Mouse (Mus musculus): ENCODE results near the gene Vmn1r221. TPM values are rescaled to one million over a fixed set of nuclear protein-coding genes. Genes with fewer than 3 reads are reported as not detected.

The Vmn1r221 gene
- not detected for polyA plus RNA-seq (2015; fragmentation: Illumina TruSeq; extraction: RNeasy Lipid Tissue Mini Kit (QIAGEN cat#74804); ENCODE audit: low read depth, low replicate concordance)

DNA sequence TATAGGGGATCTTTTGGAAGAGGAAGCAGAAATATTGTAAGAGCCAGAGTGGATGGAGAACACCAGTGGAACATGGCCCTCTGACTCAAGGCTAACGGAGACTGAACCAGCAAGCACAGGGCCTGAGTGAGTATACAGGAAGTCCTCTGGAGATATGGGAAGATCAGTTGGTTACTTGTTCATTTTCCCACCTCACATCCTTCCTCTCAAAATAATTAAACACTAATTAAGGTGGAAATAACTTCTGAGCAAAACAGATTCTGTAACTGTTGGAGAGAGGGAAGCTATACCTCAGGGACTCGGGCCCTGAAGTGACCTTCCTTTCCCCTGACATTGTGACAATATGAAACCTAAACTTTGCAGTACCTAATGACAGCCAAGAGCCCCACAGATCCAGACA, at the start of gene Vmn1r221:
Gene Vmn1r221 (plus strand): TSS at position 301 of the 400 bp plus-strand sequence.

DNA sequence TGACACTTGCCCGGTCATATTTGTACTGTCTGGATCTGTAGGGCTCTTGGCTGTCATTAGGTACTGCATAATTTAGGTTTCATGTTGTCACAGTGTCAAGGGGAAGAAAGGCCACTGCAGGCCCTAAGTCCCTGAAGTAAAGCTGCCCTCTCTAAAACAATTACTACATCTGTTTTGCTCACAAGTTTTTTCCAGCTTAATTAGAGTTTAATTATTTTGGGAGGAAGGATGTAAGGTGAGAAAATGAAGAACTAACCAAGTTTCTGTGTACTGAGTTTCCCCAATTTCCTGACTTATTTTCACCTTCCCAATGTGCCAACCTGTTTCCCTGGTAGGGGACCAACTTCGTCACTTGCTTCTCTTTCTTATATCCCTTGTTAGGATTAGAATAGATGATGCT, 26.1 kb upstream of the Vmn1r221 start, which contains the start of gene Vmn1r220:
Gene Vmn1r220 (minus strand): TSS at position 101 of the 400 bp plus-strand sequence.

DNA sequence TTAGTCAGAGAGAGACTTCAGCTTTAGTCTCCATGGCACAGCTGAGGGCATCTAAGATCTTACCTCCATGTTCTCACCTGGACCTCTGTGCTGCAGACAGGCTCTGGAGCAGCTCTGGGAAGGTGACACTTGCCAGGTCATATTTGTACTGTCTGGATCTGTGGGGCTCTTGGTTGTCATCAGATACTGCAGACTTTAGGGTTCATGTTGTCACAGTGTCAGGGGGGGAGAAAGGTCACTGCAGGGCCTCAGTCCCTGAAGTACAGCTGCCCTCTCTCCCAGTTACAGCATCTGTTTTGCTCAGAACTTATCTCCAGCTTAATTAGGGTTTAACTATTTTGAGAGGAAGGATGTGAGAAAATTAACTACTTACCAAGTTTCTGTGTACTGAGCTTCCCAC, 21.9 kb downstream of the Vmn1r221 start, which contains the start of gene Vmn1r222:
Gene Vmn1r222 (minus strand): TSS at position 101 of the 400 bp plus-strand sequence.

DNA sequence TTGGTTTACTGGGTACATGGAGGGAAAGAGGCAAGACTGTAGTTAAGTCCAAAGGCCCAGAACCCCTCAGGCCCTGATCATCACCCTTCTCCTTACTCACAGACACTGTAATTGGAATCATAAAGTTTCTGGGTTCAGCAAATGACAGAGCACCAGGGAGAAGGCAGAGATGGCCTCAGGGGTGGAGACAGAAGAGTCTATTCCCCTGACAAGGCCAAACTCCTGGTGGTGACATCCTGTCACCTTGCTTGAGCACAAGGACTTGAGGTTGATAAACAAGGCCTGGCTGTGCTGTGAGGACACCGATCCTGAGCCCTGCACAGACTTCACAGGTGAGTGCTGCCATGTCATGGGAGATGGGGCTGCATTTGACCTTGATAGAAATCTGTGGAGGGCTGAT, 32.9 kb downstream of the Vmn1r221 start, which contains the start of gene Vmn1r223:
Gene Vmn1r223 (plus strand): TSS at position 301 of the 400 bp plus-strand sequence.

Other genes starting within 250 kb of the Vmn1r221 start
- not detected for gene Vmn1r213, start 206.5 kb upstream of the Vmn1r221 start, polyA plus RNA-seq (2015; fragmentation: Illumina TruSeq; extraction: RNeasy Lipid Tissue Mini Kit (QIAGEN cat#74804); ENCODE audit: low read depth, low replicate concordance)
- not detected for gene Vmn1r214, start 183.7 kb upstream of the Vmn1r221 start, polyA plus RNA-seq (2015; fragmentation: Illumina TruSeq; extraction: RNeasy Lipid Tissue Mini Kit (QIAGEN cat#74804); ENCODE audit: low read depth, low replicate concordance)
- not detected for gene Vmn1r215, start 146.1 kb upstream of the Vmn1r221 start, polyA plus RNA-seq (2015; fragmentation: Illumina TruSeq; extraction: RNeasy Lipid Tissue Mini Kit (QIAGEN cat#74804); ENCODE audit: low read depth, low replicate concordance)
- gene Vmn1r217, start 95.9 kb upstream of the Vmn1r221 start, polyA plus RNA-seq (2015; fragmentation: Illumina TruSeq; extraction: RNeasy Lipid Tissue Mini Kit (QIAGEN cat#74804); ENCODE audit: low read depth, low replicate concordance), result not detected
- gene Vmn1r218, start 81.0 kb upstream of the Vmn1r221 start, polyA plus RNA-seq (2015; fragmentation: Illumina TruSeq; extraction: RNeasy Lipid Tissue Mini Kit (QIAGEN cat#74804); ENCODE audit: low read depth, low replicate concordance), result not detected
- gene Vmn1r219, start 54.8 kb upstream of the Vmn1r221 start, polyA plus RNA-seq (2015; fragmentation: Illumina TruSeq; extraction: RNeasy Lipid Tissue Mini Kit (QIAGEN cat#74804); ENCODE audit: low read depth, low replicate concordance), result not detected
- gene Vmn1r220, start 26.2 kb upstream of the Vmn1r221 start, polyA plus RNA-seq (2015; fragmentation: Illumina TruSeq; extraction: RNeasy Lipid Tissue Mini Kit (QIAGEN cat#74804); ENCODE audit: low read depth, low replicate concordance), result not detected
- not detected for gene Vmn1r222, start 21.8 kb downstream of the Vmn1r221 start, polyA plus RNA-seq (2015; fragmentation: Illumina TruSeq; extraction: RNeasy Lipid Tissue Mini Kit (QIAGEN cat#74804); ENCODE audit: low read depth, low replicate concordance)
- not detected for gene Vmn1r223, start 33.0 kb downstream of the Vmn1r221 start, polyA plus RNA-seq (2015; fragmentation: Illumina TruSeq; extraction: RNeasy Lipid Tissue Mini Kit (QIAGEN cat#74804); ENCODE audit: low read depth, low replicate concordance)
- gene Zfp322a, start 155.1 kb downstream of the Vmn1r221 start, polyA plus RNA-seq (2015; fragmentation: Illumina TruSeq; extraction: RNeasy Lipid Tissue Mini Kit (QIAGEN cat#74804); ENCODE audit: low read depth, low replicate concordance), result 30.7 TPM
- 6.8 TPM for gene Abt1, start 209.7 kb downstream of the Vmn1r221 start, polyA plus RNA-seq (2015; fragmentation: Illumina TruSeq; extraction: RNeasy Lipid Tissue Mini Kit (QIAGEN cat#74804); ENCODE audit: low read depth, low replicate concordance)